Mouse (Mus musculus) MEL (cell line): Measurements from ENCODE around the gene Tcf21.

ENCODE experiments used
- CTCF ChIP-seq, 3 experiments: IDR thresholded peaks in 2 of 3; conservative IDR thresholded peaks in 1 of 3; 2 replicates each; pipeline ENCODE4 v1.5.1; 2011 to 2012; ENCODE audit warnings: low read length in 3 of 3, low read depth in 2 of 3, mild to moderate bottlenecking in 2 of 3, improper control_type of control experiment in 1 of 3, inconsistent platforms in 1 of 3, mixed read lengths in 1 of 3, moderate library complexity in 1 of 3; ENCODE audit not compliant: control insufficient read depth in 1 of 3, insufficient read depth in 1 of 3, poor library complexity in 1 of 3, severe bottlenecking in 1 of 3
- GATA1 ChIP-seq: IDR thresholded peaks from 2 replicates; pipeline ENCODE4 v1.6.1; 2011; ENCODE audit warnings: low read depth, low read length, improper control_type of control experiment
- USF1 ChIP-seq: IDR thresholded peaks from 2 replicates; pipeline ENCODE4 v1.6.1; 2014; ENCODE audit warnings: low read depth, mild to moderate bottlenecking, inconsistent platforms, low read length, improper control_type of control experiment, moderate library complexity
- USF2 ChIP-seq, 2 experiments: IDR thresholded peaks; 2 replicates each; pipeline ENCODE4 v1.6.1; 2011 to 2012; ENCODE audit warnings: improper control_type of control experiment in 2 of 2, low read length in 2 of 2, borderline replicate concordance in 1 of 2, inconsistent platforms in 1 of 2, low read depth in 1 of 2, mild to moderate bottlenecking in 1 of 2; ENCODE audit not compliant: insufficient read depth in 1 of 2

DNA sequence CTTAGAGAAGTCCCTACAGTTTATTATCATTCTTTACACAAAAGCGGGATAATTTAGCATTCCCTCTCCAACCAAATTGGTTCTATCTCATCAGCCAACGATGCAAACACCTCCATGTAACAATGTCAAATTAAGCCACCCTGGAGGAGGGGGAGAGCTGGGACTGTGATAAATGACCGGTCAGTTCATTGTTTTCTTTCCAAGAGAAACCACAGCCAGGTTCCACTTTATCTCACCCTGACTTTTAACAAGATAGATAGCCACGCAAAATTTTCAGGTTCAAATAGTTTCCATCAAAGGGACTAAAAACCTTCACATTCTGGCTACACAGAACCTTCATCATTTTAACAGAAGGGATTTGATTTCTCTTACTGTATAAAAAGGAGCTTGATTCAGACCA lies 22.1 kb upstream of the Tcf21 start:
- TF ChIP-seq USF1 (no peak), USF2 (IDR thresholded peaks at IDR 0.05; ENCODE audit: borderline replicate concordance in 1 of 2, insufficient read depth in 1 of 2, low read depth in 1 of 2, low read length in 2 of 2) (no peak), CTCF (IDR thresholded peaks at IDR 0.05 in 2 of 3, conservative IDR thresholded peaks at IDR 0.05 in 1 of 3; ENCODE audit: control insufficient read depth in 1 of 3, insufficient read depth in 1 of 3, low read depth in 2 of 3, low read length in 3 of 3, poor library complexity in 1 of 3, severe bottlenecking in 1 of 3) (no peak), GATA1 (no peak)
